Mouse (Mus musculus): ENCODE data around the gene Cops7a. TPM values are rescaled to one million over a fixed set of nuclear protein-coding genes. Genes with fewer than 3 reads are reported as not detected.

Cops7a gene
- total RNA-seq (2021) = 100 to 1,000 TPM; 143 to 151 TPM
- long read RNA-seq, experiment 1, transcript Cops7a-201 (8 exons, 1,817 nt) = minor isoform, 6 of 223 reads
- long read RNA-seq, experiment 1, transcript Cops7a-202 (8 exons, 1,328 nt) = major isoform, 25 of 223 reads
- long read RNA-seq, experiment 1, partial matches to known transcripts = 35 of 223 reads
- long read RNA-seq, experiment 1, other reads (novel, unspliced or antisense) = 155 of 223 reads
- long read RNA-seq, experiment 2, transcript Cops7a-201 (8 exons, 1,817 nt) = minor isoform, 9 of 261 reads
- long read RNA-seq, experiment 2, transcript Cops7a-202 (8 exons, 1,328 nt) = major isoform, 20 of 261 reads
- long read RNA-seq, experiment 2, partial matches to known transcripts = 36 of 261 reads
- long read RNA-seq, experiment 2, other reads (novel, unspliced or antisense) = 192 of 261 reads

GRCm38 (mm10) chr6:124965088-124965719 lies at the start of gene Cops7a:
Gene Cops7a (minus strand): TSS chr6:124965538.
- peak; percentile 88 to 94 for DNase-seq (ENCODE audit: low spot score in 2 of 2)

- peak; percentile 51 to 66 for DNase-seq (ENCODE audit: low spot score in 2 of 2)
Observed at GRCm38 (mm10) chr6:125009181-125010073, 44.1 kb upstream of the Cops7a start.

DNA sequence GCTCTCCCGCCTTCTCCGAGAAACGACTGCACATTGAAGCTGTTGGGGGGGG lies 43.6 kb upstream of the Cops7a start, which contains the start of gene Zfp384:
Zfp384 (plus strand) TSS at position 17 of the 52 bp plus-strand sequence.
- no peak for DNase-seq (ENCODE audit: low spot score in 2 of 2)

- peak; percentile 82 to 92 for DNase-seq (ENCODE audit: low spot score in 2 of 2)
Observed at GRCm38 (mm10) chr6:125008586-125009128, 43.3 kb upstream of the Cops7a start.

DNA sequence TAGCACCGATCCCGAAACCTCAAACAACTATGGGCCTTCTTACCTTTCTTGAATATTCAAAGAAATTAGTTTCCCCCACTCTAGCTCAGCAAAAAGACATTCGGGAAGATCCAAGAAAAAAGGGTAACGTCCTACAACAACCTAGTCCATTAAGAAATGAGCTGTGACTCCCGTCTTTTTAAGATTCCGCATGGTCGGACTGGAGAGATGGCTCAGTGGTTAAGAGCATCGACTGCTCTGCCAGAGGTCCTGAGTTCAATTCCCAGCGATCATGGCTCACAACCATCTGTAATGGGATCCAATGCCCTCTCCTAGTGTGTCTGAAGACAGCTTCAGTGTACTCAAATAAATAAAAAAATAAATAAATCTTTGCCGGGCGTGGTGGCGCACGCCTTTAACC lies 42.7 kb upstream of the Cops7a start:
- DNase-seq (ENCODE audit: low spot score in 2 of 2) = no peak

- no peak for DNase-seq (ENCODE audit: low spot score in 2 of 2)
Observed at GRCm38 (mm10) chr6:125005086-125005485, 39.7 kb upstream of the Cops7a start.

GRCm38 (mm10) chr6:125003706-125004105 lies 38.4 kb upstream of the Cops7a start:
- no peak for DNase-seq (ENCODE audit: low spot score in 2 of 2)

- no peak for DNase-seq (ENCODE audit: low spot score in 2 of 2)
Observed at GRCm38 (mm10) chr6:124999546-124999945, 34.2 kb upstream of the Cops7a start.

DNA sequence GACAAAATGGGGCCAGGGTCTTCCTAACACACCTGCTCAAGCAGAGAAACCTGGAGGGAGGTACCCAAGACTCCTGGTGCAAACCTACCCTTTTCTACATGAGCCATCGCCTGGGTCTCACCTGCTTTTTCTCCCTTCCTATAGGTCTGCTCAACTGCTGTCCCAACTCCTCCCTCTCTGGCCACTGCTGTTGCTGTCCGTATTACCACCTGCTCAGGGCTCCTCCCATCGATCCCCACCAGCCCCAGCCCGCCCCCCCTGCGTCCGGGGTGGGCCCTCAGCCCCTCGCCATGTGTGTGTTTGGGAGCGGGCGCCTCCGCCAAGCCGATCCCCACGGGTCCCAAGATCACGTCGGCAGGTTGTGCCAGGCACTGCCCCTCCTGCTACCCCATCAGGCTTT lies 33.8 kb upstream of the Cops7a start:
- no peak for DNase-seq (ENCODE audit: low spot score in 2 of 2)

- DNase-seq (ENCODE audit: low spot score in 2 of 2) = no peak
Observed at GRCm38 (mm10) chr6:124998066-124998465, 32.7 kb upstream of the Cops7a start.

- peak; percentile 67 to 74 for DNase-seq (ENCODE audit: low spot score in 2 of 2)
Observed at GRCm38 (mm10) chr6:124996551-124997501, 31.5 kb upstream of the Cops7a start, which contains the start of gene Pianp. Gene Pianp (plus strand): TSS chr6:124996694.

GRCm38 (mm10) chr6:124995831-124996403 lies 30.6 kb upstream of the Cops7a start:
- no peak for DNase-seq (ENCODE audit: low spot score in 2 of 2)

DNA sequence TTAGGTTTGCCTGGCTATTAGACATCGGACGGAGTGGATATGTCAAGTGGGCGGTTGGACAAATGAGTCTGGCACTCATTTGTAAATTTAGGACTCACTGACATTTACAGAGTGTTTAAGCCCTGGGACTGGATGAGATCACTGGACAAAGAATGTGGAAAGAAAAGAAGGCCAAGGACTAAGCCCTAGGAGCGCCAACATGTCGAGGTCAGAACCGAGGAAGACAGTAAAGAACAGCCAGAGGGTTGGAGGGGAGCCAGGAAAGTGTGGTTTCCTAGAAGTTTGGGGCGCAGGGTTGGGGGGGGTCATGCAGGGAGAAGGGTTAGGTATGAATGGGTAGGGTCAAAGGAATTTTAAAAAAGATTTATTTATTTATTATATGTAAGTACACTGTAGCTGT lies 29.9 kb upstream of the Cops7a start:
- DNase-seq (ENCODE audit: low spot score in 2 of 2) = peak in 1 of 2 experiments; percentile 48

GRCm38 (mm10) chr6:124993876-124994275 lies 28.5 kb upstream of the Cops7a start:
- no peak for DNase-seq (ENCODE audit: low spot score in 2 of 2)

- DNase-seq (ENCODE audit: low spot score in 2 of 2) = no peak
Observed at GRCm38 (mm10) chr6:124993365-124993764, 28.0 kb upstream of the Cops7a start.

DNA sequence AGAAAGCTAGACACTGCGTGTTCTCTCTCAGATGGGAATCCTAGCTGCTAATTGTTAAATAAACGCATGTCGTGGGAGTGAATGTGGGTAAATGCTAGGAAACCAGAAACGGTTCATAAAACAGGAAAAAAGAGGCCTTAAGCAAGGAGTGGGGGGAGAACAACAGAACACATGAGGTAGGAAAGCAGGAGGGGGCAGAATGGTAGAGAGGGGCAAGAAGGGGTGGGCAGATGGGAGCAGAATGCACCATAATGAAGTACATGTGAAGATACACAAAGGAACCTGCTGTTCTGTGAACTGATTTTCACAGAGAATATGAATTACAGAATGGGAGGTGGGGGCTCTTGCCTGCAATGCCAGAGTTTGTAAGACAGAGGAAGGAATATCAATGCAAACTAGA lies 26.9 kb upstream of the Cops7a start:
- no peak for DNase-seq (ENCODE audit: low spot score in 2 of 2)

- DNase-seq (ENCODE audit: low spot score in 2 of 2) = no peak
Observed at GRCm38 (mm10) chr6:124967766-124968165, 2.4 kb upstream of the Cops7a start.

- no peak for DNase-seq (ENCODE audit: low spot score in 2 of 2)
Observed at GRCm38 (mm10) chr6:124966466-124967118, 1.3 kb upstream of the Cops7a start.

- no peak for DNase-seq (ENCODE audit: low spot score in 2 of 2)
Observed at GRCm38 (mm10) chr6:124965747-124966146, 409 bp upstream of the Cops7a start.

GRCm38 (mm10) chr6:124964638-124965037 lies 700 bp downstream of the Cops7a start:
- DNase-seq (ENCODE audit: low spot score in 2 of 2) = no peak
